Mouse (Mus musculus) neural tube, embryonic 10.5 days (tissue): Measurements from ENCODE around the gene Adtrp.

Experiments used
- DNase-seq: peaks from one replicate; pipeline ENCODE4 v3.0.0-alpha.2; 2017; ENCODE audit warnings: low spot score; ENCODE audit errors: extremely low spot score

Gene Adtrp

DNA sequence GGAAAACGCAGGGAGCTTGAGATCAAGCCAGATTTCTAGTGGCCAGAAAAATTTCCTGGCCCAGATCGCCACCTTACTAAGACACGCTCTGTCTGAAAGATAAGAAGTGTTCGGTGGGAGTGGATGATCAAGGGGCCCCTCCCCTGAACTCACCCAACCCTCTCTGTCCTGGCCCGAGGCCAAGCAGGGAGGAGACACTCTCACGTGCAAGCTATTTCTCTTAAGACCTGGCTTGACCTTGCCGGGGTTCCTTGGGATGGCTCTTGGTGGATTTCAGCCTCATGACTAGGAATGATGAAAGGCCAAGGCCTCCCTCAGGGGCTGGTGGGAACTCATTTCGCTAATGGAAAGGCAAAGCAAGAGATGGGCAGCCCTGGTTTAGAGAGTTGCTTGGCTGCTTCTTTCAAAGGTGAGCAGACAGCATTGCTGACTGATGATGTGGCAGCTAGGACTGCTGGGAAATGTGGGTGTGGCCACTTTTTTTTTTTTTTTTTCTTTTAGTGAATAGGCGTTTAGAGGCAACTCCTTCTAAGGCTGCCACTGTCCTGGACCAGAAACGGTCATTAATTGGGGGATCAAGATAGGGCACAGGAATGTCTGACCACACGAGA lies at the start of gene Adtrp:
Gene Adtrp (minus strand): TSS at position 169 of the 611 bp plus-strand sequence.
- DNase-seq, result peak; percentile 21

DNA sequence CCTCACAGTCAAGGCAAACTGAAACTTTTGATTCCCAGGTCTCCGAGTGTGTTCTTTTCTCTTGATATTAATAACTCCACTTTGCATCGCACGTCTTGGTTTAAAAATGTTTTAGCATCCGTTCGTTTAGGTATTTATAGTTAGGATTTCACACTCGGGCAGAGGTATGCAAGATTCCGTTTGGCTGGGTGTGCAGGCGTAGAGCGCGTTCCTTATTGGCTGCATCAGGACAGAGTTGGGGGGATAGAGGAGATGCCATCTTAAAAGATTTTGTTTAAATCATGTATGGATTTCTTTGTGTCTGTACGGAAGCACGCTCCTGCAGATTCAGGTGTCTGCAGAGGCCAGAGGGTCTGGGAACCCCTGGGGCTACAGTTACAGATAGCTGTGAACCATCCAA lies 44.5 kb upstream of the Adtrp start:
- DNase-seq, result no peak

DNA sequence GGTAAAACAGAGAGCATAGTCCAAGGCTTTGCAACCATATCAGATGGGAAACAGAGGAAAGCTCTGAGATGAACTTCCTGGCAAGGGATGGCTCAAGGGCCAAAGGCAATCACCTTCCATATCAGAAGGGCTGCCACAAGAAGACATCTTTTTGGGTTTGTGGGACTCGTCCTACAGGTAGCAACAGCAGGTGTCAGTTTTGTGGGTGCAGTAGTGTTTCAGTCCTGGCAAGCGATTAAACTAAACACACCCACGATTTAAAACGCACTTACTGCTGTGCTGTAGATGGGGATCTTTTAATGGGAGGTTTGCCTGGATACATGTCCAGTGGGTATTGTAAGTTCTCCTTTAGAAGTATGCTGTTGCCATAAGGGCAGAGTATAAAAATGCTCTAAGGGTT lies 43.1 kb upstream of the Adtrp start:
- no peak for DNase-seq

DNA sequence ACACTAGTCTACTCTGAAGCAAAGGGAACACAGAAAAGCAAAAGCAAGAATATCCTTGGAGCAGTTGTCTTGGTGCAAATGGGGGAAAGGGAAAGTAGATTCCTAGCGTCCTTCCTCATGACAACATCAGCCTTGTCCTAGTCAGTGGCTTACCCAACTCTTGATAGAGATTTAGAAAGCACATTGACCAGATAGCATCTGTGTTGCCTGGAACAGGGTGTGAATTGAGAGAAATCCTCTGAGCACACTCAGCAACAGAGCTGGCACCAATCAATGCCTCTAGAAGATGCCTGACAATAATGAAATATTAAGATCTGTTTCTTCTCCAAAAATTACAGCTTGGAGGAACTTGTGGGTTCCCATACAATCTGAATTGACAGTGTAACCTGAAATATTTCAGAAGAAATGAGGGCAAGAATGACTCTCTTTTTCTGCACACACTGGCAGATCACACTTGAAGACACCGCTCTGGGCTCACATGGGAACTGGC lies 42.7 kb upstream of the Adtrp start:
- no peak for DNase-seq

DNA sequence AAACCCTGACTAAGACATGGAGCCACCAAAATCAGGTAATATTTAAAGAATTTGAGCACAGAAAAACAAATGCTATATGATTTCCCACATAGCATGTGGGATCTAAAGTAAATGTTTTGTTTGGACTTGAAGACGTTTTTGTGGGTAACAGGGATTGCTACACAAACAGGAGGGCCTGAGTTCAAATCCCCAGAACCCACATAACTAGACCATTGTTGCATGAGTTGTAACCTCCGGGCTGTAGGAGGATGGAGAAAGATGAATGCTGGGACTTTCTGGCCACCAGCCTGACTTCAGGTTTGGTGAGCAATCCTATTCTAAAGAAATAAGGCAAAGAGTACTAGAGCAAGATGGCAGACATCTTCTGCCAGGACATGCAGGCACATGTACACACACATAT lies 41.2 kb upstream of the Adtrp start:
- no peak for DNase-seq

DNA sequence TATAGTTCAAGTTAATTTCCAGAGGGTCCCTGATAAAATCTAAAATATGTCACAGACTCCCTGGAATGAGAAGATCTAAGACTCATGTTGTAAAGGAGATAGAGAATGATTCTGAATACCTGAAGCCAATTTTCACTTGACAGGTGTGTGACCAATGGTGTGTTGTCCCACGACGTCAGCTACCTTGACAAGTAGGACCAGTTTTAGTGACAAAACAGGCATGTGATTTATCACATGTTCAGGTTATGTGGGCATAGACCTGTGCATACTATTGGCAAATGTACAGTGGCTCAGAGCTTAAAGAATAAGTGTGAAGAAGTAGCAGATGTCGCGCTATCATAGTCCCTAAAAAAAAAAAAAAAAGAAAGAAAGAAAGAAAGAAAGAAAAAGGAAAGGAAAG lies 38.6 kb upstream of the Adtrp start:
- DNase-seq, result no peak

DNA sequence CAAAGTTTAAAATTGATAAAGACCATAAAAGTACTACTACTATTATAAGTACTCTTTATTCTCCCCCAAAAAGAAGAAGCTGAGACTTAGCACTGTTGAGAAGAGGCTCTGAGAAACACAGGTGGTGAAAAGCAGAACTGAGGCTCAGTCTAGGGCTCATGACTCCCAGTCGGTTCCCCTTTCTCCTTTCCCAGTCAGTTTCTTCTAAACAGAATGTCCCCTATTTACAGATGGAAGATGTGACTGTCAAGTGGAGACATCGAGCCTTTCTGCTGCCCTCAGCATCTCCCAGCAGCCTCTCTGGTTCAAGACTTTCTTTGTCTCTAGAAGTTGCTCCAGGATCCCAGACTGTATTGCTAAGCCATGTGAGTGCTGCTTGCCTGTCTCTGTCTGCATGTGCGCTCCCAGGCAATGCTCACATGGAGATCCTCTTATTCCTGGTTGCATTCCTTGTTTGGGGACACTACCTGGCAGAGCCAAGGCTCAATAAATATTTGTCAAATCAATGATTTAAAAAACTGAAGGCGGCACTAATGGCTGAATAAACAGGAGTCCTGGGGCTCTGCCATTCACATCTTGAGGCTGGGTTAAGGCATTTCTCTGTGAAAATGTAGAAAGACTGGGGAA lies 36.3 kb upstream of the Adtrp start:
- DNase-seq, result no peak

DNA sequence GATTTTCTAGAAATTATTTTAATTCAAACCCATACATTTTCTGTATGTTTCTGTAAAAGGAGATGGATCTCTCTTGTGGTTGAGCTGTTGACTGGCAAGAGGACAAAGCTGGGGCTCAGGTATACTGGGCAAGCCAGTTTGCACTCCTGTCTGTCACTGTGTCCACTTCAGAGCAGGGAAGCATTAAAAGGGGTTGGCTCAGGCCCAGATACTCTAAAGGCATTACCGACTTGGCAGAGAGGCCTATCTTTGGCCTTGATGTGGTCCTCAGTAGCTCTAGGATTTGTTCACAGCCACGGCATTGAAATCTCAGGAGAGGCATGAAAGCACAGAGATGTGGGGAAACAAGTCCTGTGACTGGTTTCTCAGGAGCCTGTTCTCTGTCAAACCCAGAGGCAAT lies 33.7 kb upstream of the Adtrp start:
- DNase-seq, result no peak

DNA sequence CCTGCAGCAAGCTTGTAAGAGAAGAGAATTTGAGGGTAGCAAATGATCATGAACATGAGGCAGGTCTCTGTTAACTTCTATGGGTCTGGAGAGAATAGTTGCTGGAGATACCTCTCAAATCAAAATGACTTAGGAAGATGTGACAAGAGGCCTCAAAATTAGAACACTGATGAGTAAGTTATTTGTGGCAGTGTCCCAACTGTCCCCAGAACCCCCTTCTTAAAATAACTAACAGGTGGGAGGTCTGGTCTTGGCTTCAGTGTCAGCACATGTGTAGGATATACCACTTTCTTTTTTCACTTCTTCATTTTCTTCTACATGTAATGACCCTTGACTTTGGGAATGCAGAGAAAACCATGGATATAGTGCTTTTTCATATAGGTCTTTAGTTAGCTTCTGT lies 33.0 kb upstream of the Adtrp start:
- DNase-seq, result no peak

DNA sequence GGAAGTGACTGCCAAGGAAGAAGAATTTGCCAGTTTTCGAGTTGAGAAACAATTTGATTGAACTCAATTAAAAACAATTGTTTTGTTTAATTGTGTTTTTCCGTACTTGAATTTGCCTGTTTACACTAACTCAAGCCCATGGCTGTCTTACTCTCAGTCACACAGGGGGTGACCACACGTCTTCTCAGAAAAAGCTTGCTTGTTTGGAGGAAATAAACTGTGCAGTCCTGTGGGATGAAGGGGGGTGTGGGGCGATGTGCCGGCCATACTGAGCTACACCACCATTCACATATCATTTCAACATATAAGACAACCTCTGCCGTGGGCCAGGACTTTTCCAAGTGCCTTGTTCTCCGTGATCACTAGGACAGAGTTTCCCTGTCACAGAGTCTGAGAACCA lies 25.2 kb upstream of the Adtrp start:
- no peak for DNase-seq

DNA sequence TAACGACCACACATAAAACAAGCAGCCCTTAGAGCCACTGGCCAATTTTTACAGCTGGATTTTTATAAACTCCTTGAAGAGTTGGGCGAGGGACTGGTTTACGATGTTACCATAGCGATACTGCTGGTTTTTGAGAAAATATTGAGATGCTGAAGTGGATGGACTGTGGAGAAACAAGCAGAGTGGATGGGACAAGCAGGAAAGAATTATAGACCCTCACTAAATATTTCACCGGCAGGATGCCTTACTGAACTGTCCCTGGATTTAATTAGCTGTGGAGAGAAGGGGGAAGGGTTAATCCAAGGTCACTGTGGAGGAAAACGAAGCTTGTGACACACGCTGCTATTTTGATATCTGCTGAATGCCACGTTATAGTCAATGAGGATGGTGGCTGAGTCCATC lies 24.7 kb upstream of the Adtrp start:
- no peak for DNase-seq

DNA sequence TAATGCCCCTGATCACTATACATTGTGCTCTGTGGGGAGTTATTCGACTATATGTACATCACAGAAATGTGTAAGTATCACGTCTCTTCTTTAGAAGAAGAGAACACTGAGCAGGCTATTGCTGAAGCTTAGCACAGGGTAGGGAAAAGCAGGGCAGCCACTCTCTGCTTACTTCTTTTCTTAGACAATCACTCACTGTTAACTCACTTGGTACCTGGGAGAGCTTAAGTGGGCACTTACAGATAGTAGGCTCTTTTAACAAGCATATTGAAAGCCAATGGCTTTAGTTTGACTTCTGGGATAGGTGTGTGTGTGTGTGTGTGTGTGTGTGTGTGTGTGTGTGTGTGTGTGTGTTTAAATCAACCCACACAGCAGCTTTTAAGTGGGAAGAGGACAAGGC lies 20.0 kb upstream of the Adtrp start:
- no peak for DNase-seq

DNA sequence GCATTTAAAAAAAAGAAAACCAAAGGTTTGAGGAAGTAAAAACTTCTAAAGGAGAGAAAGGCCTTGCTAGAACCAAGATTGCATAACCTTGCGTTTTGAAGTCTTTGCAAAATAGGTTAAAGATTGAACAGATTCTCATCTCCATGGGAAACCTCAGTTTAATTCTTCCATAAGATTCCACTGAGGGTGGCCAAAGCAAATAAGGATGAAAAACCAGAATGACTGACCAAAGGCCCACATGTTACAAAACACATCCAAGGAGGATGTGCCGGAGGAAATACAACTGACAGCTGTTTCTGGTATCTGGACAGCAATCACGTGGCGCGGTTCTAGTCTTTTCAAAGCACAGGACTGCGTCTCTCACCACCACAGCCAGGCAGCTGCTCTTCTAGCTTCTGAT lies 18.1 kb upstream of the Adtrp start:
- no peak for DNase-seq

DNA sequence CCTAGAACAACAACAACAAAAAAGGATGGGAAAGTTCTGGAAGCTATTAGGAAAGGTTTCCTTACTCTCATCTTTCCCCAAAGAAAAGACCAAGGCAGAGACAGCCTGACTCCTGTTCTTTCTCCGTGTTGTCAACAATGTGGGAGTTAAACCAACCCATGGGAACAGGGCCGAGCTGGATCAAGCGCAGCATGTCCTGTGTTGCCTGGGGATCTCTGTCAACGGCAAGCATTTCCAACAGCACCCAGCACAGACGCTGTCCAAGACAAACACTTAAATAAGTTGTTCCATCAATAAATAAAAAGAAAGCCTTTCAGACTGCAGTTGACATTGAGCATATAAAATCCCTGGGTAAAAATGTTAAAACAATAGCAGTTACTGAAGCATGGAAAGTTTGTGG lies 17.6 kb upstream of the Adtrp start:
- DNase-seq, result no peak

DNA sequence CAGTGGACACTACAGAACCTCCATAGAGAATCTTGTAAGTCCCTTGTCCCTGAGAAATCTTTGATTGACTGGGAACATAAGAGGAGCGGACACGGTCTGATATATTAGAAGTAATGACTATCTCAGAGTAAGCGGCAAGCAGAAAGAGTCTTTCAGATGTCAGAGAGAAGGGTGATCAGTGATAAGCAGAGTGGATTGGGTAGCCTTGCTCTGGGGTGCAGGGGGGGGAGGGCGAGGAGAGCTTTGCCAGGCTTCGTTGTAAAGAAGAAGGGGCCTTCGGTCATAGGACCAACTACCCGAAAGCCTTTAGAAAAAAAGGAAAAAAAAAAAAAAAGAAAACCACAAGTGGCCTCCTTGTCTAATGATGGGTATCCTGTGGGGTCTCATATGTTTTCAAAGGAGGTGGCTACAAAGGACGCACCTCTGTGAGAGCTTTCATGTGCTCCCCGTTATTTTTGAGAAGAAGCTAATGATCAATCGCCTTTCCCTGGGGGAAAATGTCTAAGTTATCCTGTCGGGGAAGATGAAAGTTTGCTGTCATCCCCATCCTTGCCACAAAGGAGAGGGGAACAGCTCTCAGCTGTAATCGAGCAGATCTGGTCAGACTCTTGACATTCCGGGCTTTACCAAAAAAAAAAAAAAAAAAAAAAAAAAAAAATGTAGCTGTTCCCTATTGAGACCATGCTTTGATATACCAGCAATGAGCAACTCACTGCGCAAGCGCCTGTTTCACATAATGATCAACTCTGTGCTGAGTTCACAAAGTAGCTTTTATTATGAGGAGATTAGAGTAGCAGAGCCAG lies 13.3 kb upstream of the Adtrp start:
- no peak for DNase-seq

DNA sequence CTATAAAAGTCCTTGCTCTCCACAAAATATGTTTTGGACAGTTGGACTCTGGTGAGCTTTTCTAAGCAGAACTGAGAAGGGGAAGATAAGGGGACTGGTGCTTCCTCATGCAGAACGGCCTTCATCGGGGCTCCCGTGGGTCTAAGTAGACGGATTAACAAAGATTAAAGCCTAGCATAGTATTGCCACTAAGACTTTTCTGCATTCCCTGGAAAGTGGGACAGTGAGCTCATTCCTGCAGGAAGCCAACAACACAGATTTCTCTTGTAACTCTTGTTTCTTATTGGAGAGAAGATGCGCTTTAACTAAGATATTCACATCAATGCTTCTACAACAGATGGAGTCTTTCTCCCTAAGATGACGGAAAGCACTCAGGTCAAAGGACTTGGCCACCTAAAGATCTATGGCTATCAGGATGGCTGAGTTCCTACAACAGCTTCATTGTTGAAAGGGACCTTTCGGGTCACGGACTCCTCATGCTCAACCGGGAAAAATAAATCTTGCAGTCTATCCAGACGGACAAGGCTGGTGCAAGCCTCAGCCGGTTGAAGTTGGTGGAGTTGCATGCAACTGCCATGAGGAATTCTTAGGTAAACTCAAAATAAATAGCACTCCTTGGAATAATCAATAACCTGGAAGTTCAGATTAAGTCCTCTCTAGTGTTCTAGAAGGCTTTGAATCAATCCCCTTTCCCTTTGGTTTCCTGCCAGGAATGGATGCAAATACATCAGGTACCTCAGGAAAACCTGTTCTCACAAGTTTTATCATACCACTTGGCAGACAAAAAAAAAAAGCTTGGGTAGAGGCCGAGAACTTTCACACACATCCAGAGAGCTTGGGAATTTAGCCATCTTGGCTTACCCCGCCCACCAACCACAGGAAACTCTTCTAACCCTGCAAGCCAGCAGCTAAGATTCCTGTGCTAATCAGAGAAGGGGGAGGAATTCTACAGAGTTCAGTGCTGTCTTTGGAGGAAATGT lies 8.0 kb upstream of the Adtrp start:
- peak; percentile 34 for DNase-seq

DNA sequence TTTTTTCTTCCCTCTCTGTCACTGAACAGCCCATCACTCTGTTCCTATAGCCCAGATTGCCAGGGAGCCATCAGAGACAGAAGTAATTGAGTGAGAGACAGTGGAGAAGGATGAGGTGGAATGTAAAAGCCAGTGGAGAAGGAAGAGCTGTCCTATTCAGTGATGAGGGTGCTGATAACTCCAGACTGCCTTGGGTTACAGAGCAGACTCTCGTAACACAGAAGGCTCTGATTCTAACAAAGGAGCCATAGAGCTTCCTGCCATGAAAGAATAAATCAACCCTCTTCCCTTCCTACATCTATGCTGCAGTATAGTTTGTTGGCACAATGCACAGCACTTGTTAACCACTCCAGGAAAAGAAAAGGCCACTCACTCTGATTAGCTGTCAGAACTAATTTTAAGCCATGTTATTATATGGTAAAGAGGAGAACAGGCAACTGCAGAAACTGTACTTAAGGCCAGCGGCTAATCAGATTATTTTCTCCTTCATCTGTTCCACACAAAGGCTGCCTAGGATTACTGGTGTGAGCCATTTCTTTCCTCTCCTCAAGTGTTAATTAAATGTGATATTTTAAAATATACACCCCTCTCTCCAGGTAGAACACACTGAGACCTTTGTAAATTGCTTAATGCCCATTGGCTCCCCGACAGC lies 3.4 kb upstream of the Adtrp start:
- no peak for DNase-seq

DNA sequence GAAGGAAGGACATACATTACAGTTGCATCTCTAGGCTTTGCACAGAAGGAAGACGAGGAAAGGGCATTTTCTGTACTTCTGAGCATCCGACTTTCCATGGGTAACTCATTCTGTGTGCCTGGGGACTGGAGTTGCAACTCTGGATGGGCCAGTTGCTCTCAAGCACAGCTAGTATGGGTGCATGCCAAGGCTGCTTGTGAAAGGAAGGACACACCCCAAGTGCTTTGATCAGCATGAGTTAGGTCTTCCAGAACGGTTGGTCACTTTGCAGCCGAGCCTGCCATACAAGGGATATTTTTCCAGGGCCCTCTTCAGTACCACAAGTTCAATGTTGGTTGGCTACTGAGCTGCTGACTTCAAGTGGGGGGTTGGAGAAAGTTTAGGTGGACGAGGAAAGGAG lies 968 bp downstream of the Adtrp start:
- DNase-seq, result no peak

DNA sequence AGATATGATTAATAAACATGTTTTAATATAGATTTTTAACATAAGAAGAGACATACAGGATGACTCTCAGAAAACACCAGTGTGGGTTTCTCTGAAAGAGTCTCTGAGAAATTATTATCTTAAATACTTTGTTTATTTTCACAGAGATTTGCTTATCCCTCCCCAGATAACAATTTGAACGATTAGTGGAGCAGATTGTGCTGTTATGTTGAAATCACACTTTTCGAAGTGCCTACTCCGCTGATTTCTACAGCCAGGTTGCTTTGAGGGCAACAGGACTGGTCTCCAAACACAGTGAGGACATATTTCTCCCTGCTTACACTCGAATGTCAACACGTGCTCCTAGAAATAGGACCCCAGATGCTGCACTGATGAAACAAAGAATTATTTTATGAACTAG lies 2.5 kb downstream of the Adtrp start:
- DNase-seq, result no peak

DNA sequence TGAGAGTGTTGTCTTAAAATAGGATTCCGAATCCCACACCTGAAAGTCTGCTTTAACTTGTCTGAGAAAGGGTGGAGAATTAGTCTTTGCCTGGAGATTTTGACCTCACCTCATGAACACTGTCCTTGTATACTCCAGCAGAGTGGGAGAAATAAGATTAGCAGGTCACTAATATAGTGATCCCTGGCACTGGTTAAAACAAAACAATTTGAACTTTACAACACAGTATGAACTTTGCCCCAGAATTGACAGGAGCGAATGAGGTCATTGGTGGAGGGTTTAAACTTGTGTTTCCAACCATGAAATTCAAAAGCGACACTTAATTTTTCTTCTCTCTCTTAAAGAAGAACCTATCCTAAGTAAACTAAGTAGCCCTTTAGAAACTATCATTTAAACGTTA lies 3.4 kb downstream of the Adtrp start:
- no peak for DNase-seq

DNA sequence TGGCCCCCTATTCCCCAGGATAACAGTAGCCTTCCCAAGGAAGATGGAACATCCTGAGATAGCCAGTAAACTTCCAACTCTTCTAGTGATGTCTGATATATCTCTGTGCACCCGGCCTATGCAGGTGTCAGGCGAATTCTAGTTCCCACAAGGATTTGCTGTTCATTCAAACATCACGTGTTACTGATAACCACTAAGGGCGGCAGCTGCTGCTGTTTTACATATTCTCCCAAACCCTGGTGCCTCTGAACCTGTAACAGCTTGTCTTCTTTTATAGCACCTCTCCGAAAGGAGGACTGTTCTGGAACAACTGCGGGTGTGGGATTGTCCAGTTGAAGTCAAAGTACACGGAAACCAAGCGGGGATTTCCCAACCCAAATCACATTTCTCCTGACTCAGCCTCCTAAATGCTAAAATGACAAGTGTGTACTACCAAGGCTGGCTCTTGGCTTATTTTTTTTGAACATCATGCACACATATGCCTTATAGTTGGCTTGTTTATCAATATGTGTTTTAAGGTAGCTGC lies 13.8 kb downstream of the Adtrp start:
- DNase-seq, result no peak
